Comparison of ENCODE assay signal across 27 mouse cellular contexts in the genomic region with DNA sequence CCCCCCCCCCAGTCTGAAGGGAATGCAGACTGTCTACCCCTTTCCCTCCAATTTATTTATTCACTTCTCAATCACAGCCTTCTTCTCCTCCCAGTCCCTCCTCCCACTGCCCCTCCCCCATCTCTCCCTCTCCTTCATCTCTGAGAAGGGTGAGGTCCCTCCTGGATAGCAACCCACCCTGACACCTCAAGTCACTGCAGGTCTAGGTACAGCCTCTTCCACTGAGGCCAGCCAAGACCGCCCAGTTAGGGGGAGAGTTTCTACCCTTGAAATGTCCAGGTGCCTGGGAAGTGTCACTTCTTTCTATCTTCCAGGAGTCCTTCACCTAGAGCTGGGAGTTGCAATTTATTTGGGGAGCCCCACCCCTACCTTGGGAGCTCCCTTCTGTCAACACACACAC. TPM values are rescaled to one million over a fixed set of nuclear protein-coding genes. Genes with fewer than 3 reads are reported as not detected.
"Had no signal": no experiment of that assay in that cellular context is flagged by ENCODE, and none has a peak within 500 bp of the region (broad histone marks: within the 10 kb centered on the region; RNA-seq: fewer than 3 reads in every experiment).

No protein-coding gene starts in this region.

- H3K36me3 ChIP-seq: heart, embryonic 10.5 days; heart, embryonic 12.5 days; hindbrain, embryonic 13.5 days; hindbrain, embryonic 15.5 days; kidney, embryonic 15.5 days; limb, embryonic 13.5 days; limb, embryonic 15.5 days; liver, embryonic 12.5 days had no signal

- H3K9me3 ChIP-seq: heart, embryonic 10.5 days; heart, embryonic 12.5 days; hindbrain, embryonic 13.5 days; hindbrain, embryonic 15.5 days; kidney, embryonic 15.5 days; limb, embryonic 13.5 days; limb, embryonic 15.5 days; liver, embryonic 12.5 days had no signal

- H3K27ac ChIP-seq: heart, embryonic 10.5 days; hindbrain, embryonic 13.5 days; hindbrain, embryonic 15.5 days; hindbrain, postnatal 0 days; kidney, embryonic 15.5 days; kidney, postnatal 0 days; limb, embryonic 13.5 days; limb, embryonic 15.5 days; liver, embryonic 12.5 days; liver, embryonic 14.5 days had no signal

- H3K4me2 ChIP-seq: heart, embryonic 12.5 days; kidney, embryonic 15.5 days; limb, embryonic 13.5 days; limb, embryonic 15.5 days; liver, embryonic 12.5 days had no signal

- ATAC-seq: hindbrain, postnatal 0 days; intestine, embryonic 16.5 days; liver, embryonic 12.5 days had no signal

- H3K4me3 ChIP-seq: heart, embryonic 10.5 days; heart, embryonic 12.5 days; hindbrain, embryonic 13.5 days; kidney, embryonic 15.5 days; limb, embryonic 13.5 days; limb, embryonic 15.5 days; liver, embryonic 12.5 days had no signal

- H3K9ac ChIP-seq: heart, embryonic 12.5 days; hindbrain, embryonic 13.5 days; hindbrain, embryonic 15.5 days; kidney, embryonic 15.5 days; limb, embryonic 13.5 days; limb, embryonic 15.5 days; liver, embryonic 12.5 days; liver, embryonic 14.5 days had no signal

- DNase-seq: gastrocnemius, postnatal 14 days; gastrocnemius, postnatal 36 days; heart, adult 18-20 months; heart, postnatal 10 days; kidney, adult 11 months; kidney, adult 2 months; kidney, adult 9 months; kidney, postnatal 14 days; kidney, postnatal 36 days; layer of hippocampus, adult 9-11 months; layer of hippocampus, postnatal 36 days; left cerebral cortex, postnatal 4 days had no signal

RNA-seq across cellular contexts. Expression of a gene that starts 2.5 kb away (rescaled TPM):
- total RNA-seq: hematopoietic stem cell, adult 5-6 weeks; liver, adult 2 months had no signal
- polyA plus RNA-seq: liver, embryonic 16.5 days had no signal
